Mouse (Mus musculus) liver, embryonic 11.5 days (tissue): ENCODE measurements at regions not wholly inside any gene's neighbourhood (a gene's known extent, or its start where the extent isn't known, plus 50 kb on each side); places are given as distances from the start of the nearest gene placed in this dataset.

Source experiments
- ATAC-seq: fragments of 200-750 bp; cut with Nextera tagmentation; replicated peaks from 2 replicates; pipeline ENCODE4 v1.8.0; 2017; ENCODE audit warnings: moderate number of reproducible peaks, mild to moderate bottlenecking, moderate TSS enrichment, moderate library complexity; ENCODE audit not compliant: low FRiP score
- DNase-seq: peaks from one replicate; pipeline ENCODE4 v3.0.0-alpha.2; 2017; ENCODE audit warnings: low spot score
- H3K27ac ChIP-seq: fragments of 300-500 bp; sonication (generic); 2 replicates; pipeline ENCODE4 v1.5.1; 2014; ENCODE audit warnings: mild to moderate bottlenecking, low read depth, low read length, control low read depth
- H3K27me3 ChIP-seq: fragments of 300-500 bp; sonication (generic); replicated peaks from 2 replicates; pipeline ENCODE4 v1.6.1; 2014; ENCODE audit warnings: low read length, mixed read lengths; ENCODE audit not compliant: control insufficient read depth, insufficient read depth
- H3K36me3 ChIP-seq: fragments of 300-500 bp; sonication (generic); 2 replicates; pipeline ENCODE4 v1.6.1; 2014; ENCODE audit warnings: mild to moderate bottlenecking, low read length, moderate library complexity, mixed read lengths; ENCODE audit not compliant: control insufficient read depth, insufficient read depth
- H3K4me1 ChIP-seq: fragments of 300-500 bp; sonication (generic); replicated peaks from 2 replicates; pipeline ENCODE4 v1.6.1; 2014; ENCODE audit warnings: low read length, mixed read lengths; ENCODE audit not compliant: control insufficient read depth, insufficient read depth
- H3K4me2 ChIP-seq: fragments of 300-500 bp; sonication (generic); 2 replicates; pipeline ENCODE4 v1.6.1; 2014; ENCODE audit warnings: mild to moderate bottlenecking, control low read depth, moderate library complexity
- H3K4me3 ChIP-seq: fragments of 300-500 bp; sonication (generic); 2 replicates; pipeline ENCODE4 v1.5.1; 2014; ENCODE audit warnings: low read depth, low read length, control low read depth
- H3K9ac ChIP-seq: fragments of 300-500 bp; sonication (generic); 2 replicates; pipeline ENCODE4 v1.6.1; 2014; ENCODE audit warnings: low read depth, low read length, control low read depth
- H3K9me3 ChIP-seq: fragments of 300-500 bp; sonication (generic); 2 replicates; pipeline ENCODE4 v1.6.1; 2016; ENCODE audit warnings: low read length, inconsistent platforms, mixed read lengths; ENCODE audit not compliant: control insufficient read depth
- WGBS: fragments of 180-500 bp; shearing (Covaris S2); extraction: QIAGEN DNeasy Blood & Tissue Kit; methylation state at CpG from one replicate; pipeline ENCODE4 v1.1.7; 2014; 5-methylcytosine and 5-hydroxymethylcytosine counted together

- no peak for ATAC-seq
- WGBS = 41% methylated on average over 1 of the region's 1 CpGs
- no peaks in the 10 kb centered on the region for H3K9me3 ChIP-seq
These were observed 230.3 kb upstream of the Ctso start for GRCm38 (mm10) chr3:81701974-81702697.

GRCm38 (mm10) chr3:81718911-81719310, 213.5 kb upstream of the Ctso start:
- 78% methylated on average over 1 of the region's 1 CpGs for WGBS
- Histone ChIP-seq H3K4me3 (no peak overlapping the region), H3K4me1 (no peaks in the 10 kb centered on the region), H3K9me3 (no peaks in the 10 kb centered on the region), H3K36me3 (no peaks in the 10 kb centered on the region), H3K27ac (no peak overlapping the region), H3K4me2 (no peak overlapping the region), H3K9ac (no peak overlapping the region), H3K27me3 (no peaks in the 10 kb centered on the region)
- no peak for ATAC-seq
- no peak for DNase-seq

More at GRCm38 (mm10) chr3:81701974-81702697, 230.3 kb upstream of the Ctso start:
- Histone ChIP-seq H3K36me3 (no peaks in the 10 kb centered on the region), H3K4me2 (no peak overlapping the region), H3K4me1 (no peaks in the 10 kb centered on the region), H3K27ac (no peak overlapping the region), H3K27me3 (no peaks in the 10 kb centered on the region), H3K4me3 (no peak overlapping the region), H3K9ac (no peak overlapping the region)
- DNase-seq = no peak

- ATAC-seq = no peak
These were observed 196.9 kb upstream of the Ctso start for GRCm38 (mm10) chr3:81735463-81735862.

GRCm38 (mm10) chr3:81736838-81737237, 195.6 kb upstream of the Ctso start:
- Histone ChIP-seq H3K4me2 (no peak overlapping the region), H3K4me3 (no peak overlapping the region), H3K9me3 (no peaks in the 10 kb centered on the region), H3K36me3 (no peaks in the 10 kb centered on the region), H3K27me3 (no peaks in the 10 kb centered on the region), H3K9ac (no peak overlapping the region), H3K27ac (no peak overlapping the region), H3K4me1 (no peaks in the 10 kb centered on the region)
- no peak for ATAC-seq
- no peak for DNase-seq

More at GRCm38 (mm10) chr3:81735463-81735862, 196.9 kb upstream of the Ctso start:
- H3K9me3 ChIP-seq = no peaks in the 10 kb centered on the region
- H3K9ac ChIP-seq = no peak overlapping the region
- no peak overlapping the region for H3K4me3 ChIP-seq
- H3K36me3 ChIP-seq = no peaks in the 10 kb centered on the region
- no peaks in the 10 kb centered on the region for H3K4me1 ChIP-seq
- no peak for DNase-seq
- 67% methylated on average over 8 of the region's 8 CpGs for WGBS
- no peak overlapping the region for H3K27ac ChIP-seq
- no peak overlapping the region for H3K4me2 ChIP-seq
- no peaks in the 10 kb centered on the region for H3K27me3 ChIP-seq

- no peak overlapping the region for H3K27ac ChIP-seq
- H3K4me3 ChIP-seq = no peak overlapping the region
- no peaks in the 10 kb centered on the region for H3K4me1 ChIP-seq
- DNase-seq = no peak
- no peaks in the 10 kb centered on the region for H3K9me3 ChIP-seq
- ATAC-seq = no peak
- no peak overlapping the region for H3K4me2 ChIP-seq
- no peak overlapping the region for H3K9ac ChIP-seq
- WGBS = 45% methylated on average over 5 of the region's 5 CpGs
- H3K36me3 ChIP-seq = no peaks in the 10 kb centered on the region
- no peaks in the 10 kb centered on the region for H3K27me3 ChIP-seq
These were observed 190.3 kb upstream of the Ctso start for GRCm38 (mm10) chr3:81742124-81742523.

GRCm38 (mm10) chr3:81750164-81750563, 182.2 kb upstream of the Ctso start:
- DNase-seq (no peak), ATAC-seq (no peak)
- Histone ChIP-seq H3K4me3 (no peak overlapping the region), H3K9me3 (no peaks in the 10 kb centered on the region), H3K4me2 (no peak overlapping the region), H3K27ac (no peak overlapping the region), H3K4me1 (no peaks in the 10 kb centered on the region), H3K9ac (no peak overlapping the region), H3K36me3 (no peaks in the 10 kb centered on the region), H3K27me3 (no peaks in the 10 kb centered on the region)
- 79% methylated on average over 1 of the region's 1 CpGs for WGBS

GRCm38 (mm10) chr3:81752955-81753354, 179.4 kb upstream of the Ctso start:
- Histone ChIP-seq H3K4me3 (no peak overlapping the region), H3K27ac (no peak overlapping the region), H3K9ac (no peak overlapping the region), H3K4me1 (no peaks in the 10 kb centered on the region), H3K9me3 (no peaks in the 10 kb centered on the region), H3K36me3 (no peaks in the 10 kb centered on the region), H3K27me3 (no peaks in the 10 kb centered on the region), H3K4me2 (no peak overlapping the region)
- ATAC-seq (no peak), DNase-seq (no peak)
- 67% methylated on average over 4 of the region's 4 CpGs for WGBS

- no peak overlapping the region for H3K4me3 ChIP-seq
- ATAC-seq (no peak), DNase-seq (no peak)
- no peaks in the 10 kb centered on the region for H3K9me3 ChIP-seq
- H3K36me3 ChIP-seq = no peaks in the 10 kb centered on the region
- H3K27me3 ChIP-seq = no peaks in the 10 kb centered on the region
- H3K27ac ChIP-seq = no peak overlapping the region
- H3K9ac ChIP-seq = no peak overlapping the region
- H3K4me2 ChIP-seq = no peak overlapping the region
- no peaks in the 10 kb centered on the region for H3K4me1 ChIP-seq
- WGBS = 80% methylated on average over 3 of the region's 3 CpGs
These were observed 172.0 kb upstream of the Ctso start for GRCm38 (mm10) chr3:81760383-81760782.

GRCm38 (mm10) chr3:81760914-81761313, 171.5 kb upstream of the Ctso start:
- H3K4me1 ChIP-seq = no peaks in the 10 kb centered on the region
- no peaks in the 10 kb centered on the region for H3K27me3 ChIP-seq
- no peaks in the 10 kb centered on the region for H3K9me3 ChIP-seq
- H3K9ac ChIP-seq = no peak overlapping the region
- no peak overlapping the region for H3K4me3 ChIP-seq
- ATAC-seq (no peak), DNase-seq (no peak)
- no peak overlapping the region for H3K27ac ChIP-seq
- H3K4me2 ChIP-seq = no peak overlapping the region
- WGBS = 60% methylated on average over 2 of the region's 2 CpGs
- H3K36me3 ChIP-seq = no peaks in the 10 kb centered on the region
